Mouse (Mus musculus) left cerebral cortex, postnatal 14 days (tissue): ENCODE measurements around the gene Dclre1c. TPM values are rescaled to one million over a fixed set of nuclear protein-coding genes. Genes with fewer than 3 reads are reported as not detected.
"Not testable (repeated sequence)": the region's sequence is repeated elsewhere in the genome, so short reads cannot be mapped to it uniquely, and the experiment has no call there.

Experiments
- DNase-seq, 2 experiments: peaks; one replicate each; pipeline ENCODE4 v3.0.0; 2021 to 2022; ENCODE audit warnings: low spot score in 2 of 2, mixed read lengths in 1 of 2
- intact Hi-C: fragments of 180-260 bp; cut with DNase I; formaldehyde crosslinking; loops from one replicate; pipeline ENCODE4 v1.15.1; 2025
- long read RNA-seq, 2 experiments: library from polyadenylated mRNA; stranded (forward); transcript quantifications; one replicate each; pipeline ENCODE4 v2.0.0; 2021
- total RNA-seq, 2 experiments: library from RNA; stranded (reverse); gene quantifications; 2 replicates each; pipeline ENCODE4 v1.2.3; 2021

The Dclre1c gene
- 10 to 100 TPM; 10.1 to 10.8 TPM for total RNA-seq
- long read RNA-seq, experiment 1, partial matches to known transcripts = 2 of 9 reads
- long read RNA-seq, experiment 1, other reads (novel, unspliced or antisense) = 4 of 9 reads
- long read RNA-seq, experiment 2, full-length matches to known transcripts = 2 of 6 reads
- long read RNA-seq, experiment 2, partial matches to known transcripts = 0 of 6 reads
- long read RNA-seq, experiment 2, other reads (novel, unspliced or antisense) = 4 of 6 reads

DNA sequence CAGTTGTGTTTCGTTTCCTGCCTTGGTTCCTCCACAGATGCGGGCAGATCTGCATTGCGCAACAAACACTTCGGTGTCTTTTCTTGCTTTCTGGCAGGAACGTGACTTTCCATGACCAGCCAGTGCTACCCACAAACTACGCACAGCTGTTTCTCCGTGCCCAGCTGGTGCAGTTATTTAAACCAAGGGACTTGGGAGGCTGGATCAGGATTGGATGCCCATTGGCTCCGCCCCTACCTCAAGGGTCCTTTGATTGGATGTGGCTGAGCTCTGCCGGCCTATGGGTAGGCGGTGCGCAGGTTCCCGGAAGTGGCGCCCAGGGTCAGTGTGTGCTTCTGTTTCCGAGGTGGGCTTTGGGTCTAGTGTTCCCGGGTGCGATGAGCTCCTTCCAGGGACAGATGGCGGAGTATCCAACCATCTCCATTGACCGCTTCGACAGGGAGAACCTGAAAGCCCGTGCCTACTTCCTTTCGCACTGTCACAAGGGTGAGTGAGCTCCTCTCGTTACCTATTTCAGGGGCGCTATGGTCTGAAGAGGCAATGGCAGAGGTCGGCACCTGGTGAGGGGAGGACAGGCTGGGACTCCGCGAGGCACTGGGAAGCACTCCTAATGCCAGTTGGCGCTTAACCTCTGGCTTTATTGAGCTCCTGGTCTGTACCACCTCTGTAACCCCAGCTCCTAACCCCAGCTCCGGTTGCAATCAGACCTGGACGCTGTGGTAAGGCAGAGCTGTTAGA, at the start of gene Dclre1c:
Dclre1c (plus strand) TSS at position 291 of the 738 bp plus-strand sequence.
- intact Hi-C loops = no loop called here
- DNase-seq = peak; percentile 91 to 96

DNA sequence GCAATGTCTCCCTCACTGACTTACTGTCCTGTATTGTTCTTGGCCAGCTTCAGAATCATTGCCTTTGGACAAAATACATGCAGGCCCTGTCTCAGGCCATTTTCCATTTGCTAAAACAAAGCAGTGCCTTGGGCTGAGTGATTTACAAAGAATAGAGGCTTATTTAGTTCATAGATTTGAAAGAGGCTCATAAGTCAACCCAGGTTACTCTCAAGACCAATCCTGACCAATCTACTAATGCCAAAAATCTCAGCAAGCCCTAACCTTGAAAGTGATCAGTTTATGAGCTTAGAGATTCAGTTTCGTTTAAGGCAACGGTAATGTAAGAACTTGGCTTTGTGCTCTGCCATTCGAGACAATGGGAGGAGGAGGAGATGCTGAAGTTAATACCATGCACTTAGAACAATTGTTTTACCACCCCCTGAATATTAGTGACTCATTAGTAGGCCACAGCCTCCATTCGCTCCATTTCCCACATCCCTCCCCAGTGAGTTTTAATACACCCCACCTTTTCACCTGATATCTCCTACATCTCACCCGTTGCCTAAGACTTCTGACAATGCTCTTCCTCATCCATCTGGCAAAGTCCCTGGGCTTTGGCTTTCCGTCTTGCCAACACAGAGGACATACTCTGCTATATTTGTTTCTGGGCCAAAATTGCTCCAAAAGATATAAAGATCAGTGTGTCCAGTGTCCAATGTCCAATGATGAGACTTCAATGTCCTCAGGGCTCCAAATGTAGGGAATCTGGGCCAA, 36.6 kb upstream of the Dclre1c start:
- intact Hi-C loops = no loop called here
- DNase-seq = no peak

DNA sequence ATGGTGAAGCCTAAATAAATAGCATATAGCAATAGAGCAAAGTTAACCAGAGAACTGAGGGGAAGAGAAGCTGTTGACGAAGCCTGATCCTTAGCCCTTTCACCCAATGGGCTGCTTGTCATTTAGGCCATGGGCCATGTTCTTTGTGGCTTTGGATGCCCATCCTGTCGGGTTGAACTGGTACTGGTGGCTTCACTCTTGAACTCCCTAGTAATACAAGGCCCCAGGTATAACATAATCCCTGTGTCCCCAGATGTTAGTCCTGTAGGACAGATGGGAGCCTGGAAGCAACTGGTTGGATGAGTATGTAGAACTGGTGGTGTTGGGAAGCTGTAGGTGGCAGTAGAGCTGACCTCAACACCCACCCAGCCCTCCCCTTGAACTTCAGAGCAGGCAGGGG, 32.0 kb upstream of the Dclre1c start:
- intact Hi-C loops = no loop called here

DNA sequence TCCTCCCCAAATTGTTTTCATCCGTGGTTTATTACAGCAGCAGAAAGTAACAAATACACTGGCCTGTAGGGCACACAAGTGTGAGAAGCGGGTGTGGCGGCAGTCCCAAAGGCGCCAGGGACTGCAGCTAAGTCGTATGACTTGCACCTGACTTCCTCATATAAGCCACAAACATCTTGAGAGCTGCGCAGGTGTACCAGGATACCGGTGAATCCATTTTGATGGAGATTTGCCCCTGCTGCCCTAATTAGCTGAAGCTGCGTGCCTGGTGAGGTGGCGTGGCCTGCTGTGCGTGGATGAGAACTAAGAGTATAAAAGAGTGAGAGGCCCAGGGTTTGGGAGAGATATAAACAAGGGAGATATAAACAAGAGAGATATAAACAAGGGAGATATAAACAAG, 26.8 kb upstream of the Dclre1c start, which contains the start of gene Olah:
Olah (minus strand) TSS at position 101 of the 400 bp plus-strand sequence.
- DNase-seq, intact Hi-C loops: not testable (repeated sequence)

More for the DNA sequence above, 32.0 kb upstream of the Dclre1c start:
- no peak for DNase-seq

DNA sequence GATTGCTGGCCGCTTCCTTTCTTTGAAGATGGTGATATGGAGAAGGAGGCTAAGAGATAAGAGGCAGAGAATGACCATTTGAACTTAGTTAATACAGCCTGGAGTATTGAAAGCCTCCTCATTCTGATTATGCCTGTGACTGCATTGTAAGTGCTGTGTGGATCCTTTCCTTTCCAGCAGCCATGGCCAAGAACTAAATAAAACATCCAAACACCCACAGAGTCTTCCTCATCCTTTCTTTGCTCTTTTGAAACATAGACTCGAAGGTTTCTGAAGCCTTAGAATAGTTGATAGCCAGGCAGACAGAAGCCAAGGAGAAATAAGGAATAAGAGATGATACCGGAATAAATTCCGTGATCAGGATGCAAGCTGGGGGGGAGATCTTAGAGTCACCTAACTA, 17.9 kb upstream of the Dclre1c start:
- no peak for DNase-seq
- intact Hi-C loops = loop anchor here (5.0 kb wide), 1 partner anchor 54 kb away; no protein-coding TSS in a partner anchor

DNA sequence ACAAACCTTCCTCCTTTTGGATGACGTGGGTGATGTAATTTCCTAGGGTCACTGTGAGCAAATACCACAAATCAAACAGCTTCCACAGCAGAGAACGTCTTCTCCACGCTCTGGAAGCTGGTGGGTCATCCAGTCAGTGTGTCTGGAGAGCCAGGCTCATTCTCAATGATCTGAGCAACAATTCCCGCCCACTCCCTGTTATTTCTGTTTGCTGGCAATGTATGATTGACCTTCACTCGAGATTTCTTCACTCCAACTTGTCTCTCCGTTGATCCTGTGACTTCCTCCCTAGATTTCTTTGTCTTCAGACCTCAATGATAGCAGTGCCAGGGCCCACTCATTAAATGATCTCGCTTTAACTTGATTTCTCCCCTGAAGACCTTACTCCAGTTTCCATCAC, 16.2 kb upstream of the Dclre1c start:
- intact Hi-C loops = loop anchor here (5.0 kb wide), 1 partner anchor 55 kb away; no protein-coding TSS in a partner anchor

DNA sequence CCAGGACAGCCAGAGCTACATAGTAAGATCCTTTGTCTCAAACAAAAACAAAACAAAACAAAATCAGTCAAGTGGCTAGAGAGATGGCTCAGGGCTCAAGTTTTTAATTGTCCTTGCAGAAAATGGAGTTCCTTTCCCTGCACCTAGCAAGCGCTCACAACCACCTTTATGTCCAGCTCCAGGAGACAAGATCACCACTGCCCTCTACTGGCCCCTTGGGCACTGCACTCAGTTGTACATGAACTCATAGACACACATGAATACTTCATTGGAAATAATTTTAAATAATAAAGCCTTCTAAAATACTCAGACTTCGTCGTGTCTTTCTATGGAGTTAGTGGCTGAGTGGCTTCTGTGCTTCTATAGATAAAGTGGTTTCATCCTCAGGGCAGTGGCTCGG, 9.7 kb upstream of the Dclre1c start:
- DNase-seq = peak; percentile 76 to 79
- intact Hi-C loops = loop anchor here (10.0 kb wide), 1 partner anchor 299 kb away; the partner anchor contains the start of gene Fam171a1

More for the DNA sequence above, 16.2 kb upstream of the Dclre1c start:
- no peak for DNase-seq

DNA sequence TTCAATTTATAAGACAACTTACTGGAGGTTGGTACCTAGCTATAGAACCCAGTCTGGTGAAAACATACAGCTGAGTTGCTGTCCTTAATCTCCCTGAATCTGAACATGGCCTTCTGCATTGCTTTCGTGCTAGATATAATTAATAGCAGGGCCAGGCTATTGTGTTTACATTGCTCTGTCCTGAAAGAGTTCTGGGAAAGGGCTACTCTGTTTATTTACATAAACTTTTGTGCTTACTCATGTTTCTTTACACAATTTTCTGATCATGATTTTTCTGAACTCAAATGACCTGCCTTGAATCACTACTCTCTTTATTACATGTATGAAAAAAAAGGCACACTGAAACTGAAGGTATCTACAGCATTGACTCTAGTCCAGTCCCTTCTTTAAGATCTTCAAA, 8.3 kb upstream of the Dclre1c start:
- intact Hi-C loops = loop anchor here (5.0 to 10.0 kb wide), 2 partner anchors 68 to 301 kb away; partner anchors contain the start of gene Fam171a1
- DNase-seq = no peak

DNA sequence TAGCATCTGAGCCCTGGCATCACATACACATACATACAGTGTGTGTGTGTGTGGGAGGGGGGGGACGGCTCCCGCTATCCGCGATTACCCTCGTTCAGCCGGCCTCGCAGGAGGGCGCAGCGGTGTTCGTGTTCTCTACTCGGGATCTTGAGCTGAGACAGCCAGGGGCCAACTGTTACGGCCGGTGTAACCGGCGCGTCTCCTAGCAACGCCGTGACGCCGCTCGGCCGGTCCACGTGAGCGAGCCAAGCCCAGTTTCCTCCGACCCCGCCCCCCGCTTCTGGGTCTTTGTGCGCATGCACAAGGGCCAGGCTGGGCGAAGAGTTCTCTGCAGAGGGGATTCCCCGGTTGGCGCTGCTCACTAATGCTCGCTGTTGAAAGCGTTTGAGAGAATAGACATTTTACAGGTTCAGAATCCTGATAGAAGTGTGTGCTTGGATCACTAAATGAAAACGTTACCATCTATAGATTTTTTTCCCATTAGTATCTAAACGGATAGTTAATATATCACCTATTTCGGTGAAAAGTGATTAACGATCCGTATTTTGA, 5.0 kb upstream of the Dclre1c start:
- intact Hi-C loops = loop anchor here (5.0 to 10.0 kb wide), 2 partner anchors 72 to 304 kb away; partner anchors contain the start of gene Fam171a1
- DNase-seq = peak; percentile 95 to 96

DNA sequence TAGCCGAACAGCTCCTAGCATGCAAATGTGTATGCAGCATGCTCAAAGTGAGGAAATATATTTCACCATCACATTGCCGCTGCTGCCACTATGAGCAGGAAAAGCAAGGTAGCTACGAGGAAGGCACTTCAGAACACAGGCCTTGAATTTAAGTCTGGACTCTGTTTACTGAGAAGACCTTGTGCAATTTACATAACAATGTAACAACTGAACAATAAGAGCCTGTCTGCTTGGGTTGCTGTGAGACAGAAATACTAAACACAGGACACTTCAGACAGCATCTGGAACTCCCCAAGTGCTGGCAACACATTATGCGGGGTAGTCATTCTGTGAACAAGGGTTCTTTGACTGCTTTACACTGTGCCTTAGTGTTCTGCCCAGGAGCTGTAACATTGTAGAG, 3.8 kb upstream of the Dclre1c start:
- DNase-seq = peak in 1 of 2 experiments; percentile 37
- intact Hi-C loops = no loop called here

DNA sequence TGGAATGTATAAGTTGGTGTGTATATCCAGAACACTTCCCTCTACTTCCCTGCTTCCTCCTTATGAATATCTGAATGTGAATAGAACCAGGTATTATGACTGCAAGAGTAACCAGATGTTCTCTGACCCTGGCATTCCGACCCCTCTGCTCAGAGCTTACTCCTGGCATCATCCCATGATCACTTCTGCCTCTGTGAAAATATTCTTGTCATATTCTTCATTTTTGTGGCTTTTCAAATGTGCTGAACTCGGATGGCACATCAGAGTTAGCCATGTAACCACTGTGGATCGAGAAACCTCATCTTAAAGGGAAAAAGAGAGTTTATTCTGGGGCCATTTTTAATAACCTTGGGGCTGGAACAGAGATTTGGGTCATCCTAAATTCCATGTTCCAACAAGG, 1.4 kb upstream of the Dclre1c start, which contains the start of gene Meig1:
Meig1 (minus strand) TSS at position 101 of the 400 bp plus-strand sequence.
- intact Hi-C loops = no loop called here
- DNase-seq = no peak

DNA sequence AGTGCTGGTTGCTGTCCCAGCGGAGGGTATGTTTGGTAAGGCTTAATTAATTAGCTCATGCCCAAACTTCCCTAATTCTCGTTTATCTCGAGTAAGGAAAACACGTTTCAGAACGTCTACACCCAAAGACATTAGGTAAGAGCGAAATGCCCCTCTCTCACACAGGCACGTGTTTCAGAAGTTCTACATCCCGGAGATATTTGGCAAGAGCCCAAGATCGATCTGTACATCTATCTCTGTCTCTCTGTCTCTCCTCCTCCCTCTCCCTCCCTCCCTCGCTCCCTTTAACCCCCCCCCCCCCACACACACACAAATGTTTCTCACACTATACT, 614 bp downstream of the Dclre1c start:
- intact Hi-C loops = no loop called here
- DNase-seq = no peak

DNA sequence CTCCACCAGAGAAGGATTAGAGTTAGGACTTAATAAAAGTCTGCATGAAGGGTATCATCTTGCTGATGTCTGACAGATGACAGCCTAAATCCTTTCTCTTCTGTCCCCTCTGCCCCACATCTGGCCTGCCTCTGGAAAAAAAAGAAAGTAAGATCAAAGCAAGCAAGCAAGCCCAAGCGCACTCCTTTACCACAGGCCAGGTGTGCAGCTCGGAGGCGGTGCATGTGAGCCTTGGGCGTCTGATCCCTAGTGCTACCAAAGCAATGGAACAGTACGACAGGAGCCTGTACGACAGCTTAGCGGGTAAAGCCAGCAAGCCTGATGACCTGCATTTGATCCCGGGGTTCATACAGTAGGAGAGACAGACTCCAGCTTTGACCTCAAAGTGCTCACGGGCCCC, 7.0 kb downstream of the Dclre1c start:
- no peak for DNase-seq
- intact Hi-C loops = no loop called here

DNA sequence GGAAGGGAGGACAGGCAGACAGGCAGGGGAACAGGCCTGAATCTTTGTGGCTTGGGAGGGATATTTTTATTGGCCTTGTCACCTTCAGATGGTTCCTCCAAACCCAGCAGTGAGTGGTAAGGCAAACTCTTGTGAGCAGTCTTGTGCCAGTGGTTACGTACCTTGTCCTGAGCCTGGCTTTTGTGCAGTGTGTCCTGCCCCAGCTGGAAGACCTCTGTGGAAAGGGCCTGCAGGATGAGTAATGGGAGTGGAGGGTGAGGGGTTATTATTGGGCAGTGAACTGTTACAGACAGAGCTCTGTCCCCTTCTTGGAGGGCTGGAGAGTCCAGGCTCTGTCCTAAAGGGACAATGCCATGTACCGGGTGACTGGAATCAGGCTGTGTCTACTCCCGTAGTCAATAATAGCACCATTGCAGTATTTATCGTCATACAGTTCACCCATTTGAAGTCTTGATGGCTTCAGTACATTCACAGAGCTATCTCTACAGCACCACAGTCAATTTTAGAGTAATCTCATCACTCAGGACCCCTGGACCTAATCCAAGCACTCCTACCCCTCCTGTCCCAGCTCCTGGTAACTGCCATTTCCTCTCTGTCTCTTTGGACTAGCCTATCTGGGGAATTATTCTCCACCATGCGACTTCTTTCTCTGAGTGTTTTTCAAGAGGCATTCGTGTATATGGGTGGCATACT, 11.6 kb downstream of the Dclre1c start:
- no peak for DNase-seq
- intact Hi-C loops = no loop called here

DNA sequence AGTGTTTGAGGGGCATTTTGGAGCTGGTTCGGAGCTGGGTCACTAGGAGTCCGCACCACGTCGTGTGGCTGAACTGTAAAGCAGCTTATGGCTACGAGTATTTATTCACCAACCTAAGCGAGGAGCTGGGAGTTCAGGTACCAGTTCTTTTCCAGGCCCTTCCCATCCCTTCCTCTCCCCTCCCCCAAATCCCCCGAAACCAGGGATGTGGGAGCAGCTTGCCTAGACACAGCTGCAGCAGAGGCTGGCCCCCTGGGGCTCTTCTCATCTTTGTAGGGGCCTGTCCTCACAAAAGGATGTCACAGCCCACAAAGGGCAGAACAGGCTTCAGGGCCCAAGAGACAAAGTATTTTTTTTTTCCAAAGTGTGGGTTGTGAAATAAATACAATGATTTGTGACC, 14.0 kb downstream of the Dclre1c start:
- DNase-seq = no peak
- intact Hi-C loops = no loop called here

DNA sequence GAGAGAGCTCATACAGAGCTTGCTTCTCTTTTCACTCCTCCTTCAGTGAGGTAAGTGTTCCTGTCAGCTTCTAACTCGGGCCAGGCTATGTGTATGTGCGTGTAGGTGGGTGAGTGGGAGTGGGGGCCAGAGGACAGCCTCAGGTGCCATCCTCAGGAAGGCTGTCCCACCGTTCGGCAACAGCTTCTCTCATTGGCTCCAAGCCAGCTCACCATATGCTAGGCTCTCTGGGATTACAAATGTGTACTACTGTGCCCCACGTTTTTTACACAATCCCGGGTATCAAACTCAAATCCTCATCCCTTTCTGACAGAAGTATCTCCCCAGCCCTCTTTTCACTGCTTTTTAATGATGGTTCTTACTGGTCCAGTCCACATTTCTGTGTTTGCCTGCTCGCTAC, 20.3 kb downstream of the Dclre1c start:
- DNase-seq = peak in 1 of 2 experiments; percentile 26
- intact Hi-C loops = no loop called here

DNA sequence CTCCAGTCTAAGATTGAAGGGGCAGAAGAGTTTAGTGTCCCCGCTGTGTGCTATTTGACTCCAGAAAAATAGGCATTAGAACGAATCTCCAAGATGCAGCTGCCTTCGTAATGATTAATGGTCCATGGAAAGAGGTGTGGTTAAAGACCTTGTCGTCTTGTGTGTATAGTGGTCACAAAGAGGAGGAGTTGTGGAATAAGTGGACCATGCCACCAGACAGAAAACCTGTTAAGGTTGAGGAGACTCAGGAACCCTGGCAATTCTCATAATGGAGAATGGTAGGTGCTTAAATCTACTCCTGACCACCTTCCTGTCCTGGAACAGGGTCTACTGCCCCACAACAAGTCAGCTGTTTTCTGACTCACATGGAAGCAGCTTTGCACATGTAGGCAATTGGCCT, 22.1 kb downstream of the Dclre1c start:
- intact Hi-C loops = no loop called here
- no peak for DNase-seq

DNA sequence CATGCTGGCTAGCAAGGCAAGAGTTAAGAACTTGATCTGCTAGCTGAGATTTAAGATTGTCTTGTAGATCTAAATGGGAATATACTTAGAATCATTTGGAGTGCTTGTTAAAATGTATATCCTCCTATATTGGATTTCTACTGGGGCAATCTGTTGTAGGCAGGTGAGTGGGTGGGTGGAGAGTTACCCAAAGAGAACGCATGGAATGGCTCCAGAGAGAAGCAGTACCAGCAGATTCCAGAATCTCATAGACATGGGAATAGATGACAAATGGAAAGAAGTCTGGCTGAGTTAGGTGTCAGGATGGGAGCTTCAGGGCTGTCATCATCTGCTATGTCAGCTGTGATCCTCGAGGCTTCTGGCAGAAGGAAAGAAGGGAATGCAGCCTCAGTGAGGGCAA, 25.5 kb downstream of the Dclre1c start:
- intact Hi-C loops = no loop called here
- peak; percentile 43 to 71 for DNase-seq

DNA sequence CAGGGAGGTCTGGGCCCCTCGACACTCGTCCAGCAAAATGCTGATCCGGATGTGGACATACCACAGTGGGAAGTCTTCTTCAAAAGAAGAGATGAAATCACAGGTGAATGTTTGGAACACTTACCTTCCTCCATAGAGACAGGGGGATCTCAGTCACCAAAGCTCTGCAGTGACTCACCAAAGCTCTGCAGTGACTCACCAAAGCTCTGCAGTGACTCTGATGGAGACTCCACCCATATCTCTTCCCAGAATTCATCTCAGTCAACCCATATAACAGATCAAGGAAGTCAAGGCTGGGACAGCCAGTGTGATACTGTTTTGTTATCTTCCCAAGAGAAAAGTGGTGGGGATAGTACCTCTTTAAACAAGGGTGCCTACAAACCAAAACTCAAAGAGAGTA, 29.2 kb downstream of the Dclre1c start:
- intact Hi-C loops = no loop called here
- DNase-seq = no peak
